Mouse (Mus musculus) heart, adult 2 months (tissue): ENCODE measurements around the gene Pik3r2. TPM values are rescaled to one million over a fixed set of nuclear protein-coding genes. Genes with fewer than 3 reads are reported as not detected.

Experiments used
- DNase-seq, 2 experiments: peaks; one replicate each; pipeline ENCODE4 v3.0.0; 2021
- H3K27ac ChIP-seq: fragments of 200-600 bp; 2 replicates; pipeline ENCODE4 v1.8.1; 2022
- H3K27me3 ChIP-seq: fragments of 200-500 bp; 2 replicates; pipeline ENCODE4 v1.6.1; 2012; ENCODE audit warnings: mild to moderate bottlenecking, low read length, inconsistent platforms, mixed read lengths; ENCODE audit not compliant: control insufficient read depth, insufficient read depth
- H3K36me3 ChIP-seq: fragments of 200-500 bp; 2 replicates; pipeline ENCODE4 v1.6.1; 2012; ENCODE audit warnings: low read length, inconsistent platforms; ENCODE audit not compliant: control insufficient read depth, insufficient read depth
- H3K4me1 ChIP-seq: fragments of 200-500 bp; 2 replicates; pipeline ENCODE4 v1.6.1; 2011; ENCODE audit warnings: low read length; ENCODE audit not compliant: control insufficient read depth, insufficient read depth
- H3K4me3 ChIP-seq: fragments of 200-600 bp; 2 replicates; pipeline ENCODE4 v1.8.1; 2022
- H3K79me2 ChIP-seq: fragments of 200-500 bp; replicated peaks from 2 replicates; pipeline ENCODE4 v1.6.1; 2012; ENCODE audit warnings: mild to moderate bottlenecking, inconsistent platforms, low read length, moderate library complexity, mixed read lengths; ENCODE audit not compliant: control insufficient read depth, insufficient read depth
- H3K9ac ChIP-seq: fragments of 200-500 bp; 2 replicates; pipeline ENCODE4 v1.6.1; 2012; ENCODE audit warnings: low read depth, mild to moderate bottlenecking, control low read depth, inconsistent platforms, low read length, mixed read lengths
- CTCF ChIP-seq: fragments of 200-600 bp; IDR thresholded peaks from 2 replicates; pipeline ENCODE4 v1.8.1; 2022; ENCODE audit warnings: antibody characterized with exemption, mild to moderate bottlenecking, moderate library complexity
- EP300 ChIP-seq: fragments of 200-500 bp; IDR thresholded peaks from 2 replicates; pipeline ENCODE4 v1.6.1; 2011; ENCODE audit warnings: low read depth, low read length, control low read depth; ENCODE audit not compliant: insufficient read depth
- POLR2A ChIP-seq: fragments of 200-500 bp; IDR thresholded peaks from 2 replicates; pipeline ENCODE4 v1.6.1; 2011; ENCODE audit warnings: mild to moderate bottlenecking, low read depth, low read length, control low read depth; ENCODE audit not compliant: insufficient read depth
- WGBS: fragments of 180-500 bp; shearing (Covaris S2); methylation state at CpG from one replicate; pipeline ENCODE4 v1.1.7; 2018; 5-methylcytosine and 5-hydroxymethylcytosine counted together
- intact Hi-C: fragments of 180-260 bp; cut with DNase I; formaldehyde crosslinking; loops from one replicate; pipeline ENCODE4 v1.15.1; 2025
- polyA plus RNA-seq: library from polyadenylated mRNA; depleted of rRNA; stranded (reverse); fragments of >200 nt; gene quantifications from 2 replicates; pipeline ENCODE4 v1.2.3, GENCODE M21; 2012
- total RNA-seq, 2 experiments: library from RNA; stranded (reverse); gene quantifications; 2 replicates each; pipeline ENCODE4 v1.2.3; 2021

The Pik3r2 gene
- total and polyA plus RNA-seq, 3 experiments: 22.0 to 45.5 (median 22.4) TPM

- H3K4me1 ChIP-seq: no peaks in the 10 kb centered on the region
- TF ChIP-seq EP300 (peak; percentile 85), CTCF (no peak; the same call in 1 of the 2 replicates)
- H3K4me3 ChIP-seq: no peak overlapping the region
- DNase-seq: peak; percentile 77 to 84
- intact Hi-C loops: loop anchor here (1.0 to 2.0 kb wide), 3 partner anchors 20 to 101 kb away; no protein-coding TSS in a partner anchor
- H3K27ac ChIP-seq: no peak overlapping the region
- peaks cover 5% of the 10 kb centered on the region for H3K27me3 ChIP-seq
- WGBS: 14% methylated on average over 30 of the region's 30 CpGs
- no peak overlapping the region for H3K9ac ChIP-seq
- H3K36me3 ChIP-seq: no peaks in the 10 kb centered on the region
- H3K79me2 ChIP-seq: no peaks in the 10 kb centered on the region
These were observed 45.0 kb upstream of the Pik3r2 start for GRCm38 (mm10) chr8:70821399-70821962.

GRCm38 (mm10) chr8:70820101-70820935 is 43.8 kb upstream of the Pik3r2 start:
- H3K9ac ChIP-seq: no peak overlapping the region

GRCm38 (mm10) chr8:70816679-70817078 is 40.2 kb upstream of the Pik3r2 start:
- Histone ChIP-seq H3K4me1 (no peaks in the 10 kb centered on the region), H3K36me3 (no peaks in the 10 kb centered on the region), H3K79me2 (no peaks in the 10 kb centered on the region), H3K9ac (no peak overlapping the region), H3K27ac (no peak overlapping the region), H3K27me3 (peaks cover 6% of the 10 kb centered on the region), H3K4me3 (no peak overlapping the region)
- intact Hi-C loops: no loop called here
- TF ChIP-seq EP300 (no peak), POLR2A (no peak), CTCF (no peak)
- peak; percentile 45 to 55 for DNase-seq
- 9% methylated on average over 28 of the region's 30 CpGs for WGBS

More at GRCm38 (mm10) chr8:70820101-70820935, 43.8 kb upstream of the Pik3r2 start:
- Histone ChIP-seq H3K4me1 (no peaks in the 10 kb centered on the region), H3K36me3 (no peaks in the 10 kb centered on the region), H3K79me2 (no peaks in the 10 kb centered on the region), H3K27me3 (peaks cover 6% of the 10 kb centered on the region), H3K27ac (peak overlapping the region; percentile 56), H3K4me3 (no peak overlapping the region; the same call in 1 of the 2 replicates)
- peak; percentile 66 to 78 for DNase-seq
- intact Hi-C loops: loop anchor here (2.0 kb wide), 1 partner anchor 46 kb away; no protein-coding TSS in a partner anchor
- TF ChIP-seq CTCF (no peak), POLR2A (no peak), EP300 (no peak)
- 9% methylated on average over 31 of the region's 31 CpGs for WGBS

GRCm38 (mm10) chr8:70812885-70813284 is 36.4 kb upstream of the Pik3r2 start:
- H3K4me1 ChIP-seq: no peaks in the 10 kb centered on the region
- H3K27ac ChIP-seq: no peak overlapping the region
- no peak overlapping the region for H3K9ac ChIP-seq
- no peaks in the 10 kb centered on the region for H3K79me2 ChIP-seq
- intact Hi-C loops: no loop called here
- no peak for TF ChIP-seq POLR2A
- TF ChIP-seq EP300: no peak
- no peak for TF ChIP-seq CTCF
- no peak for DNase-seq
- no peak overlapping the region for H3K4me3 ChIP-seq
- WGBS: 55% methylated on average over 4 of the region's 4 CpGs
- no peaks in the 10 kb centered on the region for H3K36me3 ChIP-seq
- H3K27me3 ChIP-seq: peaks cover 6% of the 10 kb centered on the region

- no peak for DNase-seq
- H3K27ac ChIP-seq: no peak overlapping the region
- peaks cover 6% of the 10 kb centered on the region for H3K27me3 ChIP-seq
- no peaks in the 10 kb centered on the region for H3K36me3 ChIP-seq
- H3K4me1 ChIP-seq: no peaks in the 10 kb centered on the region
- no peaks in the 10 kb centered on the region for H3K79me2 ChIP-seq
- TF ChIP-seq CTCF (no peak), POLR2A (no peak)
- no peak overlapping the region for H3K4me3 ChIP-seq
- intact Hi-C loops: no loop called here
- WGBS: 60% methylated on average over 4 of the region's 4 CpGs
- no peak overlapping the region for H3K9ac ChIP-seq
These were observed 35.5 kb upstream of the Pik3r2 start for GRCm38 (mm10) chr8:70812055-70812454.
